Mouse (Mus musculus): ENCODE results near the gene Higd1c.
A peak's percentile ranks its signal among the peaks of the same experiment; 100 is the strongest.
"Not testable (repeated sequence)": the region's sequence is repeated elsewhere in the genome, so short reads cannot be mapped to it uniquely, and the experiment has no call there.

The Higd1c gene

DNA sequence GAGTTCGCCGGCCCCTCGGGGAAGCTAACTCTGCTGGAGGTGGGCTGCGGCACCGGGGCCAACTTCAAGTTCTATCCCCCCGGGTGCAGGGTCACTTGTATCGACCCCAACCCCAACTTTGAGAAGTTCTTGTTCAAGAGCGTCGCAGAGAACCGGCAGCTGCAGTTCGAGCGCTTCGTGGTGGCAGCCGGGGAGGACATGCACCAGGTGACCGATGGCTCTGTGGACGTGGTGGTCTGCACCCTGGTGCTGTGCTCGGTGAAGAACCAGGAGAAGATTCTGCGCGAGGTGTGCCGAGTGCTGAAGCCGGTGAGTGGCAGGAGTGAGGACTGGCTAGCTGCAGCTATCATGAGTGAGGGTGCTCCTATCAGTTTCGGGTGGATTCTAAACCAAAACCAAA lies 10.9 kb upstream of the Higd1c start:
- DNase-seq (ENCODE audit: low read depth, low spot score): not testable (repeated sequence)

DNA sequence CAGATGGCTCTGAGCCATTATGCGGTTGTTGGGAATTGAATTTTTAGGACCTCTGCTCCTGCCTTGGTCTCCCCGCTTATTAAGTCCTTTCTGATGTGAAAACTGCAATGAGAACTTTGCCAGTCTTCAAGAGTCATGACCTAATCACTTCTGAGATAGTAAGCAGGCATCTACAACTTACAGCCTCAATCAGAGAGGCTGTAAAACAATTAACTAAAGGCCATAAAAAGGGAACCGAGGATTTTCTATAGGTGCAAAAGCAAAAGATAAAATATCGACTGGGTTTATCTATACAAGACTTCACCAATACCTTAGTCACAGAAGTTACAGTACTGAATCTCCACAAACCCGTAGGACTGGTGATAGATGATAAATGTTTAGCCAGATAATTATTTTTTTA lies 8.5 kb upstream of the Higd1c start:
- DNase-seq (ENCODE audit: low read depth, low spot score): no peak

DNA sequence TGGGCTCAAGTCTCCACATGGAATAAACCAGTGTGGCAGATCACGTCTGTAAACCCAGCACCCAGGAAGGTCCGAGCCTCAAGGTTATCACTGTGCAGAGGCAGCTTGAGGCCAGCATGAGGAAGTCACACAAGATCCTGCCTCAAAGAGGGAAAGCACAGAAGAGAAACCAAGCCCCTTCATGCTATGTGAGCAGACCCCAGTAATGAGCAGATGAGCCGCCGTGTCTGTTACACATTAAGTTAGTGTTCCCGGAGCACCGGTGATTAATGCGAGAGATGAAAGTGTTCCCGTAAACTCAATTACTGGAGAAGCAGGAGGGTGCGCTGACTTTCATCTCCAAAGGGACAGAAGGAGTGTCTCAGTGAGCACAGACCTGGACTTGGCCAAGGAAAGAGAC lies 1.6 kb downstream of the Higd1c start:
- not testable (repeated sequence) for DNase-seq (ENCODE audit: low read depth, low spot score)

DNA sequence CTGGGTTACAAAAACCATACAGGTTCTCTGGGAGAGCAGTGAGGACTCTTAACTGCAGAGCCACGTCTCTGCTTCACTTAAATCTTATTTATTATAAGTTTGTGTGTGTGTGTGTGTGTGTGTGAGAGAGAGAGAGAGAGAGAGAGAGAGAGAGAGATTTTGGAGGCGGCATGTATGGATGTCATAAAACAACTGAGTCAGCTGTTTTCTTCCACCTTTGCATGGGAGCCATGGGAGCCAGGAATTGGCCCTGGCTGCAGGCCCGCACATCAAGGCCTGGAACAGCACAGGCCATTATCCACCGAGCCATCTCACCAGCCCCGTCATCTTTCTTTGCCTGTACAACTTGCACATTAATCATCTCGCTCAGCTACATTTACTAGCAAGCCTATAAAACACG lies 2.8 kb downstream of the Higd1c start:
- DNase-seq (ENCODE audit: low read depth, low spot score): no peak

DNA sequence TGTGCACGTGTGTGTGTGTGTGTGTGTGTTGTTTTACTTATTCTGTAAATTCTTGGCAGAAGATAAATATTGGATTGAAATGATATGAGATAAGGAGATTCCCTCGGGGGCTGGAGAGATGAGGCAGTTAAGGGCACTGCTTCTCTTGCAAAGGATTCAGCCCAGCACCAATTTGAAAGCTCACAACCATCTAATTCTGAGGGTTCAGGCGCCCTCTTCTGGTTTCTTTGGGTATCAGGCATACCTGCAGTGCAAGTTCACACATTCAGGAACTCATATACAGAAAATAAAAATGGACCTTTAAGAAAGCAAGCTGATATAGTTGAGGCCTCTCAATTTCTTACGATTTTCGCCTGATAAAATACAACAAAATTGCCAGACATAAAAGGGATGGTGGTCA lies 10.7 kb downstream of the Higd1c start:
- DNase-seq (ENCODE audit: low read depth, low spot score): peak; percentile 39

DNA sequence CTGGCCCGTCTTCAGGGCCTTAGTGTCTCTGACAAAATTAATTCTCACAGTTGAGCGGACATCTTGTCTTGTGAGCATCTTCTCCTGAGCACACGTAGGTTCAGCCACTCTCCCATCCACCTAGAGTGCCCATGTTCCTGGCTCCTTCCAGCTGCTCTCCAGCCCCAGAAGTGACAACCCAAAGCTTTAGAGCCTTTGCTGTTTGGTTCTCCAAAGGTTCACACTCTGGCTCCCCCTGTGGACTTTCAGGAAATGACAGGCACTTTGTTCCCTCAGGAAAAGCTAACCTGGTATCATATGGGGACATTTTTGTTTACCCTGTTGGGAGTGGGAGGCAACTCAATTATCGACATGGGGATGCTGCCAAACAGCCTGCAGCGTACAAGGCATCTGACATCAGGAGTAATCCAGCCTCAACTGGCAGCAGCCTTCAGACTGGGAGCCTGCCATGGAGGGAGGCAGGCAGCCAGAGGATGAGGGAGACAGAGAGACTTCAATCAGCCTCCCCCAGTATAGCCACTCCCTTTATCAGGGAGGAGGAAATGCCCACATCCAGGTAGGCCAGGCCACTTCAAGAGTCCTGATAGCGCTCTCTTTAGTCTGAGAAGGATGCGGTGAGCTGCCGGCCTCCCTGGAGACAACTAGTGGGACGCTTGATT lies 13.6 kb downstream of the Higd1c start:
- DNase-seq (ENCODE audit: low read depth, low spot score): not testable (repeated sequence)

DNA sequence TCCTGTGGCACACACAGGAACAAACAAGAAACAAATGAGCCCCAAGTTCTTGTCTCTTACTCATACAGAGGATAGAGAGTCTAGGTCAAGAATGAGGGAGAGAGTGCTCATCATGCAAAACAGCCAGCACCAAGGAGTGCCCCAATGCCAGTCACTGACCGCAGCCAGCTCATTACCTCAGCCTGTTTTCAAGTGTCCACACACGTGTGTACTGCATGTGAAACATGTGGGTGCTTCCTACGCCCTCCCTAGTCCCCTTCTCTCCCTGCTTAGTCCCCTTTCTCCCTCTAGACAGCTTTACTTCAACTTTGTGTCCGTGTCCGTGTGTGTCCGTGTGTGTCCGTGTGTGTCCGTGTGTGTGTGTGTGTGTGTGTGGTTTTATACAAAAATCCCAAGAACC lies 15.3 kb downstream of the Higd1c start:
- no peak for DNase-seq (ENCODE audit: low read depth, low spot score)

DNA sequence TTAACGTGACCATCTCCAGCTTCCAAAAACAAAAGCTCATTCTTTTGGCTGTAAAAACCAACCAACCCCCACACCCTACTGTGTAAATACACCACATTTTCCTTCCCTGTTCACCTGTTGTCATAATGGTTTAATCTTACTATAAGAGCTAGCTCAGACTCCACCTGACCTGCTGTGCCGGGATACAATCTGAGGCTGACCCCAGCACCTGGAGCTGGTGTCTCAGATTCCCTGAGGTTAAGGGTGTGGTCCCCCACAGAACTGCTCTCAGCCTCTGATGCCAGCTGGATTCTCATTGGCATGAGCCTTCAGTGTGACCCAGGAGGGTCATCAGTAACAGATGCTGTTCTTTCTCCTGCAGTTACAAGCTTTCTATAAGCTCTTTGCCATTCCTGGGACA lies 15.8 kb downstream of the Higd1c start:
- no peak for DNase-seq (ENCODE audit: low read depth, low spot score)

DNA sequence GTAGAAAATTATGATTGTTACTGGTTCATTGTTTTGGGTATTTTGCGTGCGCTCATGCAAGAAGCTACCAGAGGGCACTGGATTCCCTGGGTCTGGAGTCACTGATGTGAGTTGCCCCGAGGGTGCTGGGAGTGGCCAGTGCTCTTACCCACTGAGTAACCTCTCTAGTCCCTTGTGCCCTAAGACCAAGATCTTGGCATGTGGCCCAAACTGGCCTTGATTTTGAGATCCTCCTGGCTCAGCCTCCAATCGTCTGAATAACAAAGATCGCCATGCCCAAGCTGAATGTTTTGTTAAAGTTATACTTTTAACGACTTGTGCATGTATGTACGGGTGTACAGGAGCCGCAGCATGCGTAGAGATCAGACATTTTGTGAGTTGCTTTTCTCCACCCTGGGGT lies 21.4 kb downstream of the Higd1c start:
- no peak for DNase-seq (ENCODE audit: low read depth, low spot score)

DNA sequence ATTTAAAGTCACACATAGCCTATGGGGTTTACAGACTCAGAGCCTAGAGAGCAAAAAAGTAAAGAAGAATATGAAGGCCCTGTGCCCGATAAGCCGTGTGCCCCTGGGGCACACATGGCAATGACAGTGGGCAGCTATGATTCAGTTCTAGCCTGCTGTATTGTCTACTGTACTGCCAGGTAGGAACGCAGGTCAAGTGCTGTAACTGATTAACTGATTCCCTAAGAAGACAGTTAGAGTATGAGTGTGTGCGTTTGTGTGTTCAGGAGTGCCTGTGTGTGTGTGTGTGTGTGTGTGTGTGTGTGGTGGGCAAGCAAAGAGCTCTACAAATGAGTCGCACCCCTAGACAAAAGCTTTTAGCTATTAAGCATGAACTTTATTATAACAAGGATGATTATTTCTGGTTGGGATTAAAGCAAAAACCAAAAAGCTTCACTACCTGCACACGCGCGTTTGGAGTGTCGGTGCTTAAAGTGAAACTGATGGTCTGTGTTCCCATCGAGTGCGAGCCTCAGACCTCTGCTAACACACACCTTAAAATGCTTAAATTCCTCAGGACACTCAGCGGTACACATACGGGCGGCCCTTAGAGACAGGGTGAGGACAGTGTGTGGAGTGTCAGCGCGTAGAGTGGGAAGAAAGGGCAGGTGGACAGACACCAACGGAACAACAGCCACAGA lies 23.3 kb downstream of the Higd1c start:
- no peak for DNase-seq (ENCODE audit: low read depth, low spot score)

DNA sequence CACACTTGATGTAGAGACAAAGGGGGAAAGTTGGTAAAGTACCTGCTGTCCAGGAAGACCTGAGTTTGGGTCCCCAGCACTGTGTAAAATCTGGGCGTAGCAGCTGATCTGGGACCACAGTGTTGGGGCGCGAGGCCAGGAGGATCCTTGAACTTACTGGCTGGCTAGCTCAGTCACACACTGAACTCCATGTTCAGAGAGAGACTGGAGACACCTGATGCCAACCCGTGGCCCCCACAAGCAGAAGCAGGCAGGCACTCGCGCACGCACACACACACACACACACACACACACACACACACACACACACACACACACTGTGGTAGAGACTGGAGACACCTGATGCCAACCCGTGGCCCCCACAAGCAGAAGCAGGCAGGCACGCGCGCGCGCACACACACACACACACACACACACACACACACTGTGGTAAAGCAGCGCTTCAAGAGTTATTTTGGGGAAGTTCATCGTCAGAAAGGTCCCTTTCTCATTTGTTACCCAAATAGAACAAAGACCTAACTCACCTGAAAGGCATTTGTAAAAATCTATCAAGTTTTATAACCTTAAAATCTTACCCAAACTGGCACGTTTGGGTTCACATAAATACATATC lies 24.0 kb downstream of the Higd1c start:
- DNase-seq (ENCODE audit: low read depth, low spot score): no peak

DNA sequence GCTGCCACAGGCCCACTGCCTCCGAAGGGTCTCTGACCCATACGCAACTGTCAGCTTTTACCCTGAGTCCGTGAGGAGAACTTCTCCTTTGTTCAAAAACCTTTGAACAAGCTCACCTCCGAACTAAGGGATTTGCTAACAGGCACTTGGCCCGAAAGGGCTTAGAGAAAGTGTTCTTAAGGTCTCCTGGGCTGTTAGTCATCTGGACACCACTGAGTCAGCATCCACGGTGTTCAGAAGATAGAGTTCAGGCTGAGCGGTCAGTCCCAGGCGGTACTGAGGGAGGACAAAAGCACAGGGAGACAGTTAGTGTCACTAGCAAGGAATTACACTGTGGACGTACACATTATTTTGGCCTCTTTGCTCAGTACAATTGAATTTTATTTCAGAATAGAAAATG lies 24.5 kb downstream of the Higd1c start:
- DNase-seq (ENCODE audit: low read depth, low spot score): no peak

DNA sequence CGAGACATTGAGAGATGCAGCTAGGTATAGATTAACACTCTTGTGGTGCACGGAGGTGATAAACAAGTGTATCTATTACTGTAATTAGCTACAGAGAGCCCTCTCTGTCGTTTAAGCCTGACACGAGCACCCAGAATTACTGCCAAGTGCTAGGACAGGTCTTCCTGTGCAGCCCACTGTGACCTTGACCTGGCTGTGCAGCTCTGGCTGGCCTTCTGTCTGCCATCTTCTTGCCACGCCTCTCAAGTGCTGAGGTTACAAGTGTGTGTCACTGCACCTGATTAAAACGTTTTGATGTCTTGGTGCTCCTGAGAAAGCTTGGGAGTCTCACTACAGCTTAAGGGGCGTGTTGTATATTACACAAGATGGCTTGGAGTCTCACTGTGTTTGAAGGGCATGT lies 26.7 kb downstream of the Higd1c start:
- DNase-seq (ENCODE audit: low read depth, low spot score): no peak

DNA sequence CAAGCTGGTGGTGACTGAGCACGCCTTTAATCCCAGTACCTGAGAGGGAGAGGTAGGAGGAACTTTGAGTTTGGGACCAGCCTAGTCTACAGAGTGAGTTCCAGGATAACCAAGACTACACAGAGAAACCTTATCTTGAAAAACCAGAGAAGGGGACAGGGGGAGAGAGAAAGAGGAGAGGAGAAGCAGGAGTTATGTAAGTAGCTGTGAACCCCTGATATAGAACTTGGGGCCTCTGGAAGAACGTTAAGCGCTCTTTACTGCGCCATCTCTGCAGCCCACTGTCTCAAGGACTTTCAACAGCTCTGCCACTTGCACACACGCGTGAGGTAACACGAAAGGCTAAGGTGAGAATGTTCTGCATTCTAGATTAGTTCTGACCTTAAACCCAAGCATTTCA lies 27.3 kb downstream of the Higd1c start:
- DNase-seq (ENCODE audit: low read depth, low spot score): no peak

DNA sequence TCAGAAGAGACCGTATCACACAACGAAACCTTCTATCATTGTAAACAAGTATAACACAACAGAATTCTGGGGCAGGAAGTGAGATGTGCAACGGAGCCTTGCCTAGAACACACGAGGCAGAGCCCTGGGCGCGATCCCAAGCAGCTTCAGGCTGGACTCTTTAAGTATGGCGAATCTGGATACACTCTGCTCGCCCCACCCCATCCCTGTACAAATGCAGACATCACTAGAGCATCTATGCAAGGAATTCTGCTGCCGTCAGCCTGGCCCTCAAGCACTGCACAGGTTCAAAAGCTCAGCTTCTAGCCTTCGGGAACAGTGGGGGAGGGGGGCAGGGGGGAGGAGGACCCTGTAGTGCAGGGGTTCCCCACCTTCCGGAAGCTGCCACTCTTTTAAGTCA lies 28.7 kb downstream of the Higd1c start:
- DNase-seq (ENCODE audit: low read depth, low spot score): no peak

DNA sequence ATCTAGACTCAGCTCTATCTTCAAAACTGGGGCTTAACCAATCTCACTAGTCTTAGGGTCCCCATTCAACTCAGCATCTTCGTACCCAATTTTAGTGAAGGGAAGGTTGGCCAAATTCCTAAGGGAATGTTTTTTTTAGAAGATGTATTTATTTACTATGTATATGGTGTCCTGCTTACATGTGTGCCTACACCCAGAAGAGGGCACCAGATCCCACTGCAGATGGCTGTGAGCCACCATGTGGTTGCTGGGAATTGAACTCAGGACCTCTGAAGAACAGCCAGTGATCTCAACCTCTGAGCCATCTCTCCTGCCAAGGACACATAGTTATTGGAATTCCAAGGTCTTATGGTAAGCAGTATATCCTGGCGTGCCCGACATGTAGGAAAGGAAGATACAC lies 31.2 kb downstream of the Higd1c start:
- DNase-seq (ENCODE audit: low read depth, low spot score): no peak

DNA sequence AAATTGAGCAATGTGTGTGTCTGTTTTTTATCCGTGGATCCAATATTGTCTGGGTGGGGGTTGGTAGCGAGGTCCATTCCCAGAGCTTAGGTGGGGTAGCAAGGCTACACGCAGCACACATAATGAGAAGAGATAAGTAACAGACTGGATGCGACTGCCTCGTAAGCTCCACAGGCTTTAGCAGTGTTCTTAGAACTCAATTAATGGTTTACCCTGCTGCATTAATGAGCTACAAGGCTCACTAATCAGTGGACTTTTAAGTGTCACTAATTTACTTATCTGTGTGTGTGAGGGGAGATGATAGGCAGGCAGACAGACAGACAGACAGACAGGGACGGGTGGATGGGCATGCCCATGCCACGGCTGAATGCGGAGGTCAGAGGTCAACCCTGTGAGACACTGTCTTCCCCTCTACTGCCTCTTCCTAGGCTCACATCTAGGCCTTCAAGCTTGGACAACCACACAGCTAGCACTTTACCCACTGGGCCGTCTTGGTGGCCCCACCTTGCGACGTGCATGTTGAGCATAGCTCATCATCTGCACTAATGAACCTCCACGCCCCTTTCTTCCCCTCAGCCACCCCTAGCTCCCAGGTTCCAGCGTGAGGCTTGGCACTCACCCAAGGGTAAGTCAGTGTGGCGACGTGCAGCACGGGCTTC lies 36.4 kb downstream of the Higd1c start:
- DNase-seq (ENCODE audit: low read depth, low spot score): no peak

DNA sequence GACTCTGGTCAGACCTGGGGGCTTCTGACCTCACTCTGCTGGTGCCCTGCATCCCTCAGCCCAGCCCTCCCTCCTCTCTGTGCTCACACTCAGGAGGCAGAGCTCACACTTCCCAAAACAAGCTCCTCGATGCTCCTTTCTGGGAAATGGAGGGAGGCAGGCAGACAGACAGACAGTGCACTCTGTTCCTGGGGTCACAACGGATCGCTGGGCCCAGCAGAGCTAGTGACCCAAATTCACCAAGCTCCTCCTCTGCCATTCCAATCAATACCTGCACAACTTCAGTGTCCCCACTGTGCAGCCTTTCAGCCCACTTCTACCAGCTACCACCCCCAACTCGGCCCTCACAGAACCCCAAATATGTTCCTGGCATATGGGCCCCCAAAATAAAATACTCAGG lies 37.5 kb downstream of the Higd1c start:
- DNase-seq (ENCODE audit: low read depth, low spot score): no peak

DNA sequence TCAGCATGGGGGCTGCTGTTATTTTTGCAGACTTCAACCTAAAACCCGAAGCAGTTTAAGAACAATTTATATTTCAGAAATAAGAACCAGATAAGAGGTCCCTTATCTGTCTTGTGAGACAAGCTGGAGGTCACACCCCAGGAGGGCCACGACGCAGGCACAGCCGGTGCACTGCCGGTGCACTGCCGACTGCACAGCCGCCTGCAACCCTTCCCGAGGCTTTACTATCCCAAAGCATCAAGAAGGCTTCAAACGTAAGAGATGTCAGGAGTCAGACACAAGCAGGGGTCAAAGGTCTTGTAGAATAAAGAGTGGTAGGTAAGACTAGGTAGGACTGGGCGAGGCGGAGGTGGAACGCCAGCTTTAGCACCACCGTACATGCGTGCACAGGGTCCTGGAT lies 38.0 kb downstream of the Higd1c start:
- no peak for DNase-seq (ENCODE audit: low read depth, low spot score)

DNA sequence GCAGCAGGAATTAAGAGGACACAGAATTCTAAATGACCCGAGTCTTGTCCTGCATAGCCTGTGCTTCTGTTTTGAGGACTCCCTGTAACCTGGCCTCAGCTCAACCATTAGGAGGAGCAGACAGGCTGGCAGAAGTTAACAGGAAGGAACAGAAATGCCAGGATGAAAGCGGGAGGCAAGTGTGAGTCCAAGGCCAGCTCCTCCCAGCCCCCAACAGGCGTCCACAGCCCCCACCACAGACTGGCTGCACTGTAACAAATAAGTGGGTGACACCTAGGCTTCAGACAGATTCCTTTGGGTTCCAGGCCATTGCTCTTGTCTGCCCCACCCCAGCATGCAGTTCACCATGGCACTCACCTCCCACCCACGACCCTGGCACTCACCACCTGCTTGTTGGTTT lies 38.5 kb downstream of the Higd1c start:
- no peak for DNase-seq (ENCODE audit: low read depth, low spot score)

DNA sequence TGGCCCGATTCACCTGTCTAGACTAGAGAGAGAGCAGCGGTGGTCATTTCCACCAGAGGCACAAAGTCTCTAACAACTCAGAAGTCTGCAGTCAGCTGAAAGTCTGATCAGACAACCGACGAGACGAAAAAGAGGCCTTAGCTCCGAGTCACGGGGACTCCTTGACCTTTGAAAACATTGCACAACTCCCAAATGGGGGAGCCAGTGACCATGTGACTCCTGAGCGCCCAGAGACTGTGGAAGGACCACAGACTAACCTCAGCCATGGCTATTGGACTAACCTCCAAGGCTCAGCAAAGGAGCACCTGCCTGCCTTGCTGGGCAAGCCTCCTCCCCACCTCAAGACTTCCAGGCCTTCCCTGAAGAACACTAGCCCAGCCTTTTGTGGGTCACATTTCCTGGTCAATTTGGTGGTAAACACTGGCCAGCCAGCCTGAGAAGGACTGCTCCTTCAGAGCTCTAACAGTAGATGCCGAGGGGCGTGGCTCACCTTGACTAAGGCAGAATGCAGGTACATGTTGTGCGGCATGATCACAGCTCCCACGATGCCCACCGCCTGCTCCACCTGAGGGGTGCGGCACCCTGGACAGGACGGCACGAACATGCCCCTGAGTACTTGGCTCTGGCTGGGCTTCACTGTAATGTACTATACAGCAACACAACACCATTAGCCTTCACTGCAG lies 39.1 kb downstream of the Higd1c start:
- DNase-seq (ENCODE audit: low read depth, low spot score): no peak

DNA sequence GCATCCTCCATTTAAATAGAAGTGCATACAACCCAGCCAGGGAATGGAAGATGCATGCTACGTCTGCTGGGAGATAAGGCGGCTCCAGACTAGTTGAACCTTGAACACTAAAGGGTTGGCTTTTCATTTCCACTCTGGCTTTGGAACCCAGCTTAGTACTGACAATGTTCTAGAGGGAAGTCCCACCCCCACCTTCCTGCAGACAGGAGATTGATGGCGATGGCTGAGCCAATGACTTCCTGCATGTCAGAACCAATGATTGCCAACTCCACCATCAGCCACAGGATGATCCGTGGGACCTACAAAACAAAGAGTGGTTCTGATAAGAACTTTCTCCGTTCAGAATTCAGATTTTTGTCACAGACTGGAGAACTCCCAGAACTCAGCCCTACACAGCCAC lies 41.7 kb downstream of the Higd1c start:
- no peak for DNase-seq (ENCODE audit: low read depth, low spot score)
